Mouse (Mus musculus): ENCODE measurements around the gene Zfp948. TPM values are rescaled to one million over a fixed set of nuclear protein-coding genes. Genes with fewer than 3 reads are reported as not detected.
"Not testable (repeated sequence)": the region's sequence is repeated elsewhere in the genome, so short reads cannot be mapped to it uniquely, and the experiment has no call there.

The Zfp948 gene
- polyA plus RNA-seq, 1 experiment from 2014 or later: 25.4 TPM

DNA sequence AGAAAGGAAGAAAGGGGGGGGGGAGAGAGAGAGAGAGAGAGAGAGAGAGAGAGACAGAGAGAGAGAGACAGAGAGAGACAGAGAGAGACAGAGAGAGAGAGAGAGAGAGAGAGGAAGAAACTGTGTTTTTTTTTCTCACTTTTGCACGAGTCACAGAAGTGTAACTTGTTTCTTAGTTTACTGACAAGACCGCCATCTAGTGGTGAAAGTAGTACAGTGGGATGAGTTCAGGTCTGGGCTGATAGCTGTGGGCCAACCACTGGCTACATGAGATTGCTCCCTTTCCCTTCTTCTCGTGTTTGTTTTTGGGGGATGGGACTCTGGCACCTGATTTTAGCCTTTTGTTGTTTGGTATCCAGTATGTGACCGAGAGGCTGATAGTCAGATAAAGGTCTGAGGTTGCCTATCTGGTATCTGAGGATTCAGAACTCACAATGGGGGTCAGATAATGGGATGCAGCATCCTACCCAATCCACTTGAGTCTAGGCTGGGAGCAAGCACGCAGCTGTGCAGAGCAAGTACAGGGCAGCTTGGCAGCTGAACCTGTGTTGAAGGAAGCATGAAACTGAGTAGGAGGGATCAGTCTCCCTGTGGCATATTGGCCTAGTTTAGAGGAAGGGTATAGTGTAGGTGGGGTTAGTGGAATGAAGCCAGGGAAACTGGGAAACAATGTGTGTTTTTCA is 12.8 kb downstream of the Zfp948 start:
- no peak overlapping the region for H3K27ac ChIP-seq (replicated peaks; ENCODE audit: low read depth, low read length)
- no peak for ATAC-seq (ENCODE audit: low FRiP score, low TSS enrichment)
- no peaks in the 10 kb centered on the region for H3K27me3 ChIP-seq (ENCODE audit: control insufficient read depth, insufficient read depth, low read length)
- peak; percentile 80 for DNase-seq
- peaks cover 27% of the 10 kb centered on the region for H3K36me3 ChIP-seq (ENCODE audit: control insufficient read depth, insufficient read depth, low read length)
- H3K9me3 ChIP-seq (ENCODE audit: control insufficient read depth, low read length): no peaks in the 10 kb centered on the region
- no peaks in the 10 kb centered on the region for H3K4me1 ChIP-seq (ENCODE audit: control insufficient read depth, insufficient read depth, low read length)
- 29% methylated on average over 5 of the region's 5 CpGs for WGBS
- no peak overlapping the region for H3K4me3 ChIP-seq (replicated peaks; ENCODE audit: low read depth, low read length)
- H3K9ac ChIP-seq (replicated peaks; ENCODE audit: low read length): no peak overlapping the region
- no peak overlapping the region for H3K4me2 ChIP-seq (ENCODE audit: low read length)

DNA sequence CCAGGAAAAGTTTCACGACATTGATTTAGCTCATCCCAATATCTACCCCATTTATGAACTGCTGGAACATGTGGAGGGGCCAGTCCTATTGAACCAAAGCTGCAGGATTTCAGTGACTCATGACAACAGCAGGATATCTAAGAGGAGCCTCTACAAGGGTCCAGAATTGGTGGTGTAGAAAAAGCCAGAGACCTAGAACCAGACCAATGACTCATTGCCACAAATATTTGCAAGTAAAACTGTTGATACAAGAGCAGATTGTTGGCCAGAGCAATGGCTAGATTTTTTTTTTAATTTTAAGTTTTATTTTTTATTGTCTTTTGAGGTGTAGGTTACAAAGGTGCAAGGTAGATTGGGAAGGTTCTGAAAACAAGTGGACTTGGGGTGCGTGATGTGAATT is 18.7 kb downstream of the Zfp948 start:
- no peak overlapping the region for H3K4me2 ChIP-seq (ENCODE audit: low read length)
- WGBS: 98% methylated on average over 2 of the region's 2 CpGs
- ATAC-seq (ENCODE audit: low FRiP score, low TSS enrichment) (no peak), DNase-seq (no peak)
- H3K4me1 ChIP-seq (ENCODE audit: control insufficient read depth, insufficient read depth, low read length): no peaks in the 10 kb centered on the region
- H3K4me3 ChIP-seq (replicated peaks; ENCODE audit: low read depth, low read length): no peak overlapping the region
- H3K27ac ChIP-seq (replicated peaks; ENCODE audit: low read depth, low read length): no peak overlapping the region
- 0 out of 2 replicates have a peak, but pooled peaks cover 5% of the 10 kb centered on the region for H3K9me3 ChIP-seq (ENCODE audit: control insufficient read depth, low read length)
- H3K36me3 ChIP-seq (ENCODE audit: control insufficient read depth, insufficient read depth, low read length): peaks cover 57% of the 10 kb centered on the region
- H3K27me3 ChIP-seq (ENCODE audit: control insufficient read depth, insufficient read depth, low read length): no peaks in the 10 kb centered on the region
- H3K9ac ChIP-seq (replicated peaks; ENCODE audit: low read length): no peak overlapping the region

DNA sequence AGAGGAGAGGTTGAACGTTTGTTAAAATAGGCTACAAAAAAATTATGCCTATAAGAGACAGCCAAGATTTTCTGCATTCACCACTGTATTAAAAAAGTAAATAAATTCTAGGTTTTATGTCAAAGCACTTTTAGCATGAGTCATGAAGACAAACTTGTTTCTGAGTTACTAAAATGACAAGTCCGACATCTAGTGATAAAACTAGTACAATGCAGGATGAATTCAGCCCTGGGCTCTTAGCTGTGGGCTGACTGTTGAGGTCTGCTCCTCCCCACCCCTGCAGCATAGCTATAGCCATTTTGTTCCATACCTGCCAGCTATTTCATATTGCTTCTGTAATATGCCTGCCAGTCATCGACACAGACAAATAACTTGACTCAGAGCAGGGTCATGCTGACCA is 49.5 kb downstream of the Zfp948 start:
- no peak for DNase-seq
- H3K36me3 ChIP-seq (ENCODE audit: control insufficient read depth, insufficient read depth, low read length): no peaks in the 10 kb centered on the region
- H3K27ac ChIP-seq (replicated peaks; ENCODE audit: low read depth, low read length): no peak overlapping the region
- 76% methylated on average over 3 of the region's 3 CpGs for WGBS
- H3K27me3 ChIP-seq (ENCODE audit: control insufficient read depth, insufficient read depth, low read length): no peaks in the 10 kb centered on the region
- H3K9ac ChIP-seq (replicated peaks; ENCODE audit: low read length): no peak overlapping the region
- H3K9me3 ChIP-seq (ENCODE audit: control insufficient read depth, low read length): no peaks in the 10 kb centered on the region
- no peak overlapping the region for H3K4me3 ChIP-seq (replicated peaks; ENCODE audit: low read depth, low read length)
- H3K4me2 ChIP-seq (ENCODE audit: low read length): no peak overlapping the region
- no peak for ATAC-seq (ENCODE audit: low FRiP score, low TSS enrichment)
- H3K4me1 ChIP-seq (ENCODE audit: control insufficient read depth, insufficient read depth, low read length): no peaks in the 10 kb centered on the region

DNA sequence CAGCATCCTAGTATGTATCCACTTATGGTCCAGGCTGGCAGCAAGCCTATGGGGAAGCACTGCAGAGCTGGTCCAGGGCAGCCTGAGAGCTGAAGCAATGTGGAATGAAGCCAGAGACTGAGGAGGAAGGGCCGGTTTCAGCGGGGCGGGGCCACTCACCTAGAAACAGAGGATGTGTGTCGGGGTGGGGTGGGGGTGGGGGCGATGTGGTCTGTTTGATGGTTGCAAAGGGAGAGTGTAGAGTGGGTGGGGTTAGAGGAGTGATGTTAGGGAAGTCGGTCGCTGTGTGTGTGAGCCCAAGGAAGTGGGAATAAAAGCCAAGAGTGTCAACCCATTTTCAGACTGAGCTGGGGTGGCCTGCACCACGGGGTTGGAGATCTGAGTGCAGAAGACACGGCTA is 50.5 kb downstream of the Zfp948 start:
- H3K4me1 ChIP-seq (ENCODE audit: control insufficient read depth, insufficient read depth, low read length): no peaks in the 10 kb centered on the region
- WGBS: 12% methylated on average over 9 of the region's 9 CpGs
- H3K27me3 ChIP-seq (ENCODE audit: control insufficient read depth, insufficient read depth, low read length): no peaks in the 10 kb centered on the region
- H3K27ac ChIP-seq (replicated peaks; ENCODE audit: low read depth, low read length): no peak overlapping the region
- H3K9ac ChIP-seq (replicated peaks; ENCODE audit: low read length): no peak overlapping the region
- no peak overlapping the region for H3K4me2 ChIP-seq (ENCODE audit: low read length)
- no peak overlapping the region for H3K4me3 ChIP-seq (replicated peaks; ENCODE audit: low read depth, low read length)
- ATAC-seq (ENCODE audit: low FRiP score, low TSS enrichment) (no peak), DNase-seq (no peak)
- H3K36me3 ChIP-seq (ENCODE audit: control insufficient read depth, insufficient read depth, low read length): no peaks in the 10 kb centered on the region
- no peaks in the 10 kb centered on the region for H3K9me3 ChIP-seq (ENCODE audit: control insufficient read depth, low read length)

DNA sequence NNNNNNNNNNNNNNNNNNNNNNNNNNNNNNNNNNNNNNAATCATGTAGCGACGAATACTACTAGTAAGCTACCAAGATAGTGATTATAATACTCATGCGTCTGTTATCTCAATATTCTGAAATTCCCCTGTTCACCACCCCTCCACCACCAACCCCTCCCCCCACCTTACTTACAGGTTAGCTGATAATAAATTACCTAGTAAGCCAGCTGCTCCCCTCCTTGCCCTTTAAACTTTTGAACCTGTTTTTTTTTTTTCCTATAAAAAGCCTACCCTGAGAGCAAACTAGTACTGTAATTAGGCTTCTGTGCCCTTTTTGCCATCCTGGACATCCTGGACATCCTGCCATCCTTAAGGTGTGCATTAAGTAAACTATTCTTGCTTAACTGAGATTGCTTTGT is 56.8 kb downstream of the Zfp948 start:
- Histone ChIP-seq H3K27me3 (ENCODE audit: control insufficient read depth, insufficient read depth, low read length) (no peaks in the 10 kb centered on the region), H3K36me3 (ENCODE audit: control insufficient read depth, insufficient read depth, low read length) (no peaks in the 10 kb centered on the region), H3K4me3 (replicated peaks; ENCODE audit: low read depth, low read length) (no peak overlapping the region), H3K4me2 (ENCODE audit: low read length) (no peak overlapping the region), H3K9me3 (ENCODE audit: control insufficient read depth, low read length) (no peaks in the 10 kb centered on the region), H3K4me1 (ENCODE audit: control insufficient read depth, insufficient read depth, low read length) (no peaks in the 10 kb centered on the region), H3K27ac (replicated peaks; ENCODE audit: low read depth, low read length) (no peak overlapping the region), H3K9ac (replicated peaks; ENCODE audit: low read length) (no peak overlapping the region)
- DNase-seq (no peak), ATAC-seq (ENCODE audit: low FRiP score, low TSS enrichment) (no peak)
- no CpG with 5 or more reads among the region's 3 CpGs for WGBS

DNA sequence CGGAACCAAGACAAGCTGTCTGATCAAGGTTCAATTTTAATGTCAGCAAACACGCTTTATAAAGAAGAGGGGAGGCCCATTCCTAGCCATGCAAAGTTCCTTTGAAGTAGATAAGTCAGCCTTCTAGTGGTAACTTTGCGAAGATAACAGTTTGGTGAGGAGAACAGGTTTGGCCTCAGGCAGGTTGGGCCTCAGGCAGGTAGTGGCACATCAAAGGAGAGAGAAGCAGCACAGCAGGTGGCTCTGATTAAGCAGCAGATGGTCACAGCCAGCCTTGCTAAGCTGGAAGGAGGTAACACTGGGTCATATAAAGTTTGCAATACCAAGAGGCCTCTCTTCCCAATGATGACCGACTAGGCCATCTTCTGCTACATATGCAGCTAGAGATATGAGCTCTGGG is 69.0 kb downstream of the Zfp948 start:
- not testable (repeated sequence) for H3K4me1 ChIP-seq (ENCODE audit: control insufficient read depth, insufficient read depth, low read length); H3K9me3 ChIP-seq (ENCODE audit: control insufficient read depth, low read length); H3K9ac ChIP-seq (replicated peaks; ENCODE audit: low read length); ATAC-seq (ENCODE audit: low FRiP score, low TSS enrichment); H3K27ac ChIP-seq (replicated peaks; ENCODE audit: low read depth, low read length); DNase-seq; H3K36me3 ChIP-seq (ENCODE audit: control insufficient read depth, insufficient read depth, low read length); H3K27me3 ChIP-seq (ENCODE audit: control insufficient read depth, insufficient read depth, low read length); H3K4me2 ChIP-seq (ENCODE audit: low read length); H3K4me3 ChIP-seq (replicated peaks; ENCODE audit: low read depth, low read length)
- 81% methylated on average over 4 of the region's 4 CpGs for WGBS

Other genes with a start within 250 kb of the Zfp948 start
- gene Zfp677, start 183.3 kb upstream of the Zfp948 start, polyA plus RNA-seq (2014; fragmentation: Nextera tagmentation; extraction: Ambion mirVana): 5.2 and 7.2 TPM in 2 replicates
- 4.3 and 5.4 TPM in 2 replicates for gene Zfp54, start 143.8 kb upstream of the Zfp948 start, polyA plus RNA-seq (2014; fragmentation: Nextera tagmentation; extraction: Ambion mirVana)
- 13.9 and 17.5 TPM in 2 replicates for gene Zfp51, start 116.6 kb upstream of the Zfp948 start, polyA plus RNA-seq (2014; fragmentation: Nextera tagmentation; extraction: Ambion mirVana)
- 10.9 and 11.4 TPM in 2 replicates for gene Zfp53, start 78.0 kb upstream of the Zfp948 start, polyA plus RNA-seq (2014; fragmentation: Nextera tagmentation; extraction: Ambion mirVana)
- gene Zfp52, start 31.5 kb upstream of the Zfp948 start, polyA plus RNA-seq (2014; fragmentation: Nextera tagmentation; extraction: Ambion mirVana): 1.5 TPM in 2 replicates
- 11.5 and 16.1 TPM in 2 replicates for gene Zfp983, start 83.6 kb downstream of the Zfp948 start, polyA plus RNA-seq (2014; fragmentation: Nextera tagmentation; extraction: Ambion mirVana)
- gene Gm10226, start 124.9 kb downstream of the Zfp948 start, polyA plus RNA-seq (2014; fragmentation: Nextera tagmentation; extraction: Ambion mirVana): 17.7 and 21.4 TPM in 2 replicates
- 14.0 and 19.3 TPM in 2 replicates for gene Zfp760, start 140.7 kb downstream of the Zfp948 start, polyA plus RNA-seq (2014; fragmentation: Nextera tagmentation; extraction: Ambion mirVana)
- 8.2 and 9.7 TPM in 2 replicates for gene Zfp229, start 163.8 kb downstream of the Zfp948 start, polyA plus RNA-seq (2014; fragmentation: Nextera tagmentation; extraction: Ambion mirVana)

Measured in midbrain, embryonic 14.5 days (tissue).